Mouse (Mus musculus) limb, embryonic 11.5 days (tissue): ENCODE results near the gene Wdr24. TPM values are rescaled to one million over a fixed set of nuclear protein-coding genes. Genes with fewer than 3 reads are reported as not detected.
A peak's percentile ranks its signal among the peaks of the same experiment; 100 is the strongest.

Experiments used
- ATAC-seq: fragments of 200-750 bp; cut with Nextera tagmentation; 2 replicates; pipeline ENCODE4 v1.8.0; 2017; ENCODE audit warnings: low read depth; ENCODE audit not compliant: insufficient number of reproducible peaks, low FRiP score, low TSS enrichment
- DNase-seq: peaks from one replicate; pipeline ENCODE4 v3.0.0-alpha.2; 2015; ENCODE audit warnings: low spot score
- H3K27ac ChIP-seq: fragments of 300-500 bp; sonication (generic); replicated peaks from 2 replicates; pipeline ENCODE4 v1.5.1; 2014; ENCODE audit warnings: low read depth, mild to moderate bottlenecking, low read length
- H3K27me3 ChIP-seq: fragments of 300-500 bp; sonication (generic); 2 replicates; pipeline ENCODE4 v1.6.1; 2014; ENCODE audit warnings: mild to moderate bottlenecking, low read length, mixed read lengths; ENCODE audit not compliant: control insufficient read depth, insufficient read depth
- H3K36me3 ChIP-seq: fragments of 300-500 bp; sonication (generic); 2 replicates; pipeline ENCODE4 v1.6.1; 2014; ENCODE audit warnings: mild to moderate bottlenecking, low read length, moderate library complexity, mixed read lengths; ENCODE audit not compliant: control insufficient read depth, insufficient read depth
- H3K4me1 ChIP-seq: fragments of 300-500 bp; sonication (generic); 2 replicates; pipeline ENCODE4 v1.6.1; 2014; ENCODE audit warnings: low read length, mixed read lengths; ENCODE audit not compliant: control insufficient read depth, insufficient read depth
- H3K4me2 ChIP-seq: fragments of 300-500 bp; sonication (generic); 2 replicates; pipeline ENCODE4 v1.6.1; 2014; ENCODE audit warnings: low read depth, mild to moderate bottlenecking, moderate library complexity; ENCODE audit not compliant: severe bottlenecking
- H3K4me3 ChIP-seq: fragments of 300-500 bp; sonication (generic); 2 replicates; pipeline ENCODE4 v1.5.1; 2014; ENCODE audit warnings: low read depth, low read length
- H3K9ac ChIP-seq: fragments of 300-500 bp; sonication (generic); 2 replicates; pipeline ENCODE4 v1.6.1; 2014; ENCODE audit warnings: mild to moderate bottlenecking, low read length
- H3K9me3 ChIP-seq: fragments of 300-500 bp; sonication (generic); 2 replicates; pipeline ENCODE4 v1.6.1; 2016; ENCODE audit warnings: low read length; ENCODE audit not compliant: control insufficient read depth
- WGBS: fragments of 180-500 bp; shearing (Covaris S2); extraction: QIAGEN DNeasy Blood & Tissue Kit; methylation state at CpG from one replicate; pipeline ENCODE4 v1.1.7; 2014; 5-methylcytosine and 5-hydroxymethylcytosine counted together
- polyA plus RNA-seq: library from polyadenylated mRNA; unstranded; fragments of >200 nt; fragmentation: Nextera tagmentation; extraction: Ambion mirVana; gene quantifications from 2 replicates; pipeline ENCODE4 v1.2.1, GENCODE M21; 2014

Gene Wdr24
- polyA plus RNA-seq, 1 experiment from 2014 or later = 27.9 TPM

- Histone ChIP-seq H3K4me3 (no peak overlapping the region), H3K27ac (no peak overlapping the region), H3K9ac (no peak overlapping the region), H3K4me2 (no peak overlapping the region), H3K4me1 (peaks cover 16% of the 10 kb centered on the region), H3K9me3 (no peaks in the 10 kb centered on the region), H3K27me3 (no peaks in the 10 kb centered on the region), H3K36me3 (no peaks in the 10 kb centered on the region; the same call in 1 of the 2 replicates)
- 92% methylated on average over 6 of the region's 6 CpGs for WGBS
- no peak for ATAC-seq
- DNase-seq = no peak
Observed at GRCm38 (mm10) chr17:25863681-25864080, 40.3 kb downstream of the Wdr24 start.

DNA sequence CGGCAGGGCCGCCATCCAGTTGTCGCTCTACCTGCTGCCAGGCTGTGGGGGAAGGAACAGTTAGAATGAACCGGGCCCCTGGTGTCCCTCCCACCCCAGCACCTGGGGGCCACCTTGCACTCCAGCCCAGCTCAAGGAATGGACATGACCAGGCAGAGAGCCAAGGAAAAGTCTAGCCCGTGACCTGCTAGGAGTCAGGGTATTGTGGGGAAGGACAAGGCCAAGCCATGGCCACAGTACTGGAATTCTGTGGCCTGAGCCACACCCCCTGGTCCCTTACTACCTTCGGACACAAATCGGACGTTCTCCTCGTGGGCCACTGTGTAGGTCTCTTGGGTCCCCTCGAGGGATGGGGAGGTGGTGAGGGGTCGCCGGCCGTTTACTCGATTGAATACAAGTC is 40.9 kb downstream of the Wdr24 start:
- DNase-seq (no peak), ATAC-seq (no peak)
- peaks cover 16% of the 10 kb centered on the region for H3K4me1 ChIP-seq
- H3K27ac ChIP-seq = no peak overlapping the region
- no peaks in the 10 kb centered on the region for H3K9me3 ChIP-seq
- no peaks in the 10 kb centered on the region for H3K27me3 ChIP-seq
- no peak overlapping the region for H3K9ac ChIP-seq
- 91% methylated on average over 14 of the region's 14 CpGs for WGBS
- H3K4me3 ChIP-seq = no peak overlapping the region
- H3K36me3 ChIP-seq = no peaks in the 10 kb centered on the region
- no peak overlapping the region for H3K4me2 ChIP-seq

DNA sequence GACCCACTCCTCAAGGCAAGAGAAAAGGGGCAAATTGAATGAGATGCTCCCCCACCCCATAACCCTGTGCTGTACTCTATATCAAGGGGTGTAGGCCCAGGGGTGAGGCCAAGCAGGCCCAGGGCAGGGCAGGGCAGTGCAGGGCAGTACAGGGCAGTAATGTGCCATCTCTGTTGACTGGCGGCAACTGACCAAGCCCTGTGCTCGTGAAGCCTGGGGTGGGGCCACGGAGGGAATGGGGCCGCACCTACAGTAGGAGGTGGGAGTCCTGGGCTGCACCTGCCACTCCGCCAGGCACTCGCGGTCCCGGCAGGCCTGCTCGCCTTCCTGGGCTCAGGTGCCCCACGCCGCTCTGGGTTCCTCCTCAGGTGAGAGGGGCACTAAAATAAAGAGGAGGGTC is 41.9 kb downstream of the Wdr24 start:
- DNase-seq (no peak), ATAC-seq (no peak)
- H3K4me1 ChIP-seq = peaks cover 16% of the 10 kb centered on the region
- no peaks in the 10 kb centered on the region for H3K36me3 ChIP-seq
- no peak overlapping the region for H3K4me3 ChIP-seq
- H3K4me2 ChIP-seq = no peak overlapping the region
- H3K9me3 ChIP-seq = no peaks in the 10 kb centered on the region
- H3K27ac ChIP-seq = no peak overlapping the region
- no peak overlapping the region for H3K9ac ChIP-seq
- WGBS = 90% methylated on average over 11 of the region's 11 CpGs
- H3K27me3 ChIP-seq = no peaks in the 10 kb centered on the region

- ATAC-seq (no peak), DNase-seq (no peak)
- Histone ChIP-seq H3K36me3 (no peaks in the 10 kb centered on the region), H3K9me3 (no peaks in the 10 kb centered on the region), H3K4me2 (no peak overlapping the region), H3K4me1 (peaks cover 9% of the 10 kb centered on the region), H3K9ac (no peak overlapping the region), H3K4me3 (no peak overlapping the region), H3K27me3 (no peaks in the 10 kb centered on the region), H3K27ac (no peak overlapping the region)
- WGBS = 93% methylated on average over 3 of the region's 3 CpGs
Observed at GRCm38 (mm10) chr17:25866172-25866571, 42.7 kb downstream of the Wdr24 start.

- H3K4me1 ChIP-seq = peaks cover 6% of the 10 kb centered on the region
- DNase-seq (no peak), ATAC-seq (no peak)
- peak overlapping the region; percentile 82 for H3K4me3 ChIP-seq
- WGBS = 12% methylated on average over 7 of the region's 7 CpGs
- no peaks in the 10 kb centered on the region for H3K9me3 ChIP-seq
- no peaks in the 10 kb centered on the region for H3K27me3 ChIP-seq
- no peaks in the 10 kb centered on the region for H3K36me3 ChIP-seq
- peak overlapping the region; percentile 98 for H3K4me2 ChIP-seq
- no peak overlapping the region for H3K9ac ChIP-seq
- H3K27ac ChIP-seq = no peak overlapping the region
Observed at GRCm38 (mm10) chr17:25867509-25867835, 44.0 kb downstream of the Wdr24 start.

DNA sequence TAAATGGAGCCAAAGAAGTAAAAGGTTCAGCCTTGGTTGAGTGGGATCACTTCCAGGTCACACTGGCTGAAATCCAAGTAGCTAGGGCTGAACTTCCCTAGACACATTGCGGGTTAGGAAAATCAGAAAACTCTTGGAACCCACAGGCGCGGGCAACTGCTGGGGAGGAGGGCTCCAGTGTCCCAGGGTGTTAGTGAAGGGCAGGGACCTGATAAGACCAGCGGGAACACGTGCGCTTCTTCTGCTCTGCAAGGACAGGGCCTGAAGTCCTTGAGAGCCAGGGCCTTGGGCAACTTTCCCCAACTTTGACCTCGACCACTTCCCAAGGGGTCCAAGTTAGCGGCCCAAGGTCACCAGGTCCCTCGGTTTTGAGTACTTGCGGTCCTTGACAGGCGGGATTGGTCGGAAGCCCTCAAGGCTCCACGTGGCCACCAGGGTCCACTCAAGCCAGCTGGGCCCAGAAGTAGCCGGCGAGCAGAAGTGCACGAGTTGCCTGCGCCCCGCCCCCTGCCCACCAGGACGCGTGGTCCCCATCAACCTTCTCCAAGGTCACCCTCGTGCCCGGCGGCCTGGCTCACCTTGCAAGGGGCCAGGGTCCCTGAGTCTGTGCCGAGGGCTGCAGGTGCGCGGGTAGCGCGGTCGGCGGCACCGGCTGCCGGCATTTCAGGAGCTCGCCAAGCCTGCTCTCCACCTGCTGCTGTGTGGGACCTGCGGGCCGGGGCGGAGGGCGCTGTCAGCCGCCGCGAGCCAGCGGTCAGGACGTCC is 44.6 kb downstream of the Wdr24 start:
- H3K4me3 ChIP-seq = peak overlapping the region; percentile 82
- DNase-seq (no peak), ATAC-seq (peak; percentile 45; the same call in 1 of the 2 replicates)
- 2% methylated on average over 42 of the region's 42 CpGs for WGBS
- H3K9ac ChIP-seq = peak overlapping the region; percentile 60
- no peak overlapping the region for H3K27ac ChIP-seq
- peaks cover 6% of the 10 kb centered on the region for H3K4me1 ChIP-seq
- no peaks in the 10 kb centered on the region for H3K27me3 ChIP-seq
- no peaks in the 10 kb centered on the region for H3K9me3 ChIP-seq
- H3K36me3 ChIP-seq = no peaks in the 10 kb centered on the region
- peak overlapping the region; percentile 98 for H3K4me2 ChIP-seq

GRCm38 (mm10) chr17:25868601-25869191 is 45.3 kb downstream of the Wdr24 start, which contains the start of gene Mcrip2:
TSS of gene Mcrip2 (minus strand) at chr17:25868764.
- H3K27me3 ChIP-seq = no peaks in the 10 kb centered on the region
- H3K4me1 ChIP-seq = peaks cover 6% of the 10 kb centered on the region
- peak within 1 kb of the TSS; percentile 65 for H3K27ac ChIP-seq
- DNase-seq (peak; percentile 81), ATAC-seq (peak; percentile 81)
- H3K9me3 ChIP-seq = no peaks in the 10 kb centered on the region
- no peaks in the 10 kb centered on the region for H3K36me3 ChIP-seq
- H3K4me2 ChIP-seq = peak within 1 kb of the TSS; percentile 98
- peak within 1 kb of the TSS; percentile 60 for H3K9ac ChIP-seq
- WGBS = under 1% methylated on average over 24 of the region's 24 CpGs
- peak within 1 kb of the TSS; percentile 82 for H3K4me3 ChIP-seq

DNA sequence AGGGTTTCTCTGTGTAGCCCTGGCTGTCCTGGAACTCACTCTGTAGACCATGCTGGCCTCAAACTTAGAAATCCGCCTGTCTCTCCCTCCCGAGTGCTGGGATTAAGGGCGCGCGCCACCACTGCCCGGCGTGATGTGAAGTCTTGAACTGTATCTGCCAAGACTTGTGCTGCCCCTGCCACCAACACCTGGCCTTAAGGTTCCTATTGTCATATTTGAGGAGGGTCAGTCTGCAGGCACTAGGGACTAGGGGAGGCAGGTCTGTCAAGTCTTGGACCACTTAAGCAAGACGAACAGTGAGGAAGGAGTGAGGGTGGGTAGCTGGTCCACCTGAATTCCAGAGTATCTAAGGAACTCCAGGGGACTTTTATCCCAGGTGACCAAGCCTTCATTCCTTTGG is 46.1 kb downstream of the Wdr24 start:
- peaks cover 6% of the 10 kb centered on the region for H3K4me1 ChIP-seq
- no peak overlapping the region for H3K27ac ChIP-seq
- H3K9ac ChIP-seq = no peak overlapping the region
- DNase-seq = no peak
- no peaks in the 10 kb centered on the region for H3K27me3 ChIP-seq
- WGBS = 89% methylated on average over 8 of the region's 8 CpGs
- H3K4me2 ChIP-seq = no peak overlapping the region
- H3K36me3 ChIP-seq = no peaks in the 10 kb centered on the region
- no peaks in the 10 kb centered on the region for H3K9me3 ChIP-seq
- no peak overlapping the region for H3K4me3 ChIP-seq
- ATAC-seq = no peak
